Mouse (Mus musculus): Measurements from ENCODE around the gene Actl6b. TPM values are rescaled to one million over a fixed set of nuclear protein-coding genes. Genes with fewer than 3 reads are reported as not detected.

Gene Actl6b
- polyA plus RNA-seq (2012; rRNA removed): 0.15 TPM in 1 of 2 replicates, not detected in the other
- not detected in 2 replicates for polyA plus RNA-seq (2014; fragmentation: Nextera tagmentation; extraction: Ambion mirVana)

- Histone ChIP-seq H3K36me3 (replicated peaks; ENCODE audit: control insufficient read depth, insufficient read depth, low read depth) (no peaks in the 10 kb centered on the region), H3K9ac (replicated peaks) (no peak within 1 kb of the TSS), H3K9me3 (ENCODE audit: control insufficient read depth, low read length) (no peaks in the 10 kb centered on the region), H3K4me1 (replicated peaks; ENCODE audit: control insufficient read depth in 2 of 2, insufficient read depth in 2 of 2, low read length in 1 of 2) (no peaks in the 10 kb centered on the region; a peak in 1 of 4 replicates), H3K4me3 (ENCODE audit: insufficient read depth in 1 of 2, low read depth in 2 of 2, low read length in 2 of 2) (no peak within 1 kb of the TSS), H3K4me2 (ENCODE audit: low read depth) (peak within 1 kb of the TSS; percentile 23), H3K27me3 (ENCODE audit: control insufficient read depth, insufficient read depth, low read length) (peaks cover 17% of the 10 kb centered on the region), H3K27ac (no peak within 1 kb of the TSS)
- ATAC-seq (ENCODE audit: insufficient read depth) (peak; percentile 65; the same call in 1 of the 2 replicates), DNase-seq (ENCODE audit: low read depth in 3 of 3, low spot score in 3 of 3) (peak in 1 of 3 experiments; percentile 22)
- under 1% methylated on average over 37 of the region's 37 CpGs for WGBS (ENCODE audit: insufficient replicate concordance)
- TF ChIP-seq CTCF (IDR thresholded peaks at IDR 0.05; ENCODE audit: low read depth): no peak
- TF ChIP-seq EP300 (IDR thresholded peaks at IDR 0.05; ENCODE audit: low read depth): no peak
Measured at GRCm38 (mm10) chr5:137553411-137553837, at the start of gene Actl6b. Gene Actl6b, plus strand, starts transcription at chr5:137553517.

- 84% methylated on average over 6 of the region's 6 CpGs for WGBS (ENCODE audit: insufficient replicate concordance)
- no peaks in the 10 kb centered on the region for H3K27me3 ChIP-seq (ENCODE audit: control insufficient read depth, insufficient read depth, low read length)
- peaks cover 16 to 17% of the 10 kb centered on the region in 2 experiments for H3K4me1 ChIP-seq (replicated peaks; ENCODE audit: control insufficient read depth in 2 of 2, insufficient read depth in 2 of 2, low read length in 1 of 2)
- no peak overlapping the region for H3K27ac ChIP-seq
- H3K4me2 ChIP-seq (ENCODE audit: low read depth): peak overlapping the region; percentile 72; the same call in 1 of the 2 replicates
- no peak overlapping the region for H3K9ac ChIP-seq (replicated peaks)
- H3K9me3 ChIP-seq (ENCODE audit: control insufficient read depth, low read length): no peaks in the 10 kb centered on the region
- H3K4me3 ChIP-seq (ENCODE audit: insufficient read depth in 1 of 2, low read depth in 2 of 2, low read length in 2 of 2): no peak overlapping the region
- DNase-seq (ENCODE audit: low read depth in 3 of 3, low spot score in 3 of 3): no peak
- no peaks in the 10 kb centered on the region for H3K36me3 ChIP-seq (replicated peaks; ENCODE audit: control insufficient read depth, insufficient read depth, low read depth)
- no peak for TF ChIP-seq EP300 (IDR thresholded peaks at IDR 0.05; ENCODE audit: low read depth)
- TF ChIP-seq CTCF (IDR thresholded peaks at IDR 0.05; ENCODE audit: low read depth): peak; percentile 64
- no peak for ATAC-seq (ENCODE audit: insufficient read depth)
Measured at GRCm38 (mm10) chr5:137504041-137504440, 49.3 kb upstream of the Actl6b start.

GRCm38 (mm10) chr5:137510014-137510501 lies 43.3 kb upstream of the Actl6b start:
- DNase-seq (ENCODE audit: low read depth in 3 of 3, low spot score in 3 of 3) (peak in 2 of 3 experiments; percentile 37 to 40), ATAC-seq (ENCODE audit: insufficient read depth) (peak; percentile 75)
- H3K9ac ChIP-seq (replicated peaks): peak overlapping the region; percentile 93
- H3K4me3 ChIP-seq (ENCODE audit: insufficient read depth in 1 of 2, low read depth in 2 of 2, low read length in 2 of 2): peak overlapping the region; percentile 63 to 92
- peak overlapping the region; percentile 69 for H3K4me2 ChIP-seq (ENCODE audit: low read depth)
- no peaks in the 10 kb centered on the region for H3K27me3 ChIP-seq (ENCODE audit: control insufficient read depth, insufficient read depth, low read length)
- H3K27ac ChIP-seq: no peak overlapping the region; the same call in 1 of the 2 replicates
- no peak for TF ChIP-seq CTCF (IDR thresholded peaks at IDR 0.05; ENCODE audit: low read depth)
- no peaks in the 10 kb centered on the region for H3K36me3 ChIP-seq (replicated peaks; ENCODE audit: control insufficient read depth, insufficient read depth, low read depth)
- no peaks in the 10 kb centered on the region for H3K9me3 ChIP-seq (ENCODE audit: control insufficient read depth, low read length)
- 3% methylated on average over 27 of the region's 52 CpGs for WGBS (ENCODE audit: insufficient replicate concordance)
- H3K4me1 ChIP-seq (replicated peaks; ENCODE audit: control insufficient read depth in 2 of 2, insufficient read depth in 2 of 2, low read length in 1 of 2): peaks cover 6 to 7% of the 10 kb centered on the region in 2 experiments; a peak in 3 of 4 replicates

DNA sequence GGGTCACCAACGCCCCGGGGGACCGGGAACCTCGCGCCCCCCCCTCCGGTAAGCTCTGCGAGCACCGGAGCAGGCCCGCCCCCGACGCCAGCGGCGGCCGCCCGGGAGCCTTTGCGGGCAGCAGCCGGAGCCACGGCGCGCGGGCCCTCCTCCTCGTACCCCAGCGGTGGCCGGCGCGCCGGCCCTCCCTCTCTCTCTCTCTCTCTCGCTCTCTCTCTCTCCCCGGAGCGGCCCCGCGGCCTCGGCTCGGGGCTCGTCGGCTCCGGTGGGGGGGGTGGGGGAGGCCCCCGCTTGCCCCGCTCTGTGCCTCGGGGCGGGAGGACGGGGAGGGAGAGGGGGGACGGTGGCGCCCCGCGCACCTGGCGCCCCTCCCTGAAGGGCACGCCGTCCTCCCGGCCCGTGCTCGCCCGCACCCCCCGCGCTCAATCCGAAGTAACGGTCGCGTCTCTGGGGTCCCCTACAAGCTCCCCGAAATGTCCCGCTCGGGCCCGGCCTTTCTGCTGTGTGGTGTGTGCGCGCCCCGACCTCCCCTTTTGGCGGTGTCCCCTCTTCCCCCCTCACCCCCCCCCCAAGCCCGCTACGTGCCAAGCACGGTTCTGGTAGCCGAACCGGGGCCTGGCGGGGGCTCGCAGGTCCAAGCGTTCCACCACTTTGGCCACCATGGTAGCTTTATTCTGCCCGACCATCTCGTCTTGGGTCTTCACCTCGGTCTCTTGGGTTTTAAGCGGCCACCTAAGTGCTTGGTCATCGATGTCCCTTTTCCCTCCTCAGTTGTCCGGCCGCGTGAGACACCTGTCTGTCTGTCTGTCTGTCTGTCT lies 42.5 kb upstream of the Actl6b start:
- H3K9ac ChIP-seq (replicated peaks): peak overlapping the region; percentile 93
- H3K4me3 ChIP-seq (ENCODE audit: insufficient read depth in 1 of 2, low read depth in 2 of 2, low read length in 2 of 2): peak overlapping the region; percentile 63 to 92
- peaks cover 6 to 7% of the 10 kb centered on the region in 2 experiments; a peak in 3 of 4 replicates for H3K4me1 ChIP-seq (replicated peaks; ENCODE audit: control insufficient read depth in 2 of 2, insufficient read depth in 2 of 2, low read length in 1 of 2)
- WGBS (ENCODE audit: insufficient replicate concordance): under 1% methylated on average over 63 of the region's 83 CpGs
- no peaks in the 10 kb centered on the region for H3K9me3 ChIP-seq (ENCODE audit: control insufficient read depth, low read length)
- DNase-seq (ENCODE audit: low read depth in 3 of 3, low spot score in 3 of 3): no peak
- no peaks in the 10 kb centered on the region for H3K36me3 ChIP-seq (replicated peaks; ENCODE audit: control insufficient read depth, insufficient read depth, low read depth)
- H3K4me2 ChIP-seq (ENCODE audit: low read depth): peak overlapping the region; percentile 69
- TF ChIP-seq EP300 (IDR thresholded peaks at IDR 0.05; ENCODE audit: low read depth) (no peak), CTCF (IDR thresholded peaks at IDR 0.05; ENCODE audit: low read depth) (no peak)
- H3K27ac ChIP-seq: peak overlapping the region; percentile 39
- H3K27me3 ChIP-seq (ENCODE audit: control insufficient read depth, insufficient read depth, low read length): no peaks in the 10 kb centered on the region
- ATAC-seq (ENCODE audit: insufficient read depth): peak; percentile 72

- H3K27me3 ChIP-seq (ENCODE audit: control insufficient read depth, insufficient read depth, low read length): no peaks in the 10 kb centered on the region
- no peaks in the 10 kb centered on the region for H3K36me3 ChIP-seq (replicated peaks; ENCODE audit: control insufficient read depth, insufficient read depth, low read depth)
- TF ChIP-seq CTCF (IDR thresholded peaks at IDR 0.05; ENCODE audit: low read depth) (no peak), EP300 (IDR thresholded peaks at IDR 0.05; ENCODE audit: low read depth) (no peak)
- peak overlapping the region; percentile 69 for H3K4me2 ChIP-seq (ENCODE audit: low read depth)
- H3K4me3 ChIP-seq (ENCODE audit: insufficient read depth in 1 of 2, low read depth in 2 of 2, low read length in 2 of 2): peak overlapping the region in 1 of 2 experiments; percentile 92; a peak in 2 of 4 replicates
- WGBS (ENCODE audit: insufficient replicate concordance): 71% methylated on average over 3 of the region's 3 CpGs
- no peak overlapping the region for H3K27ac ChIP-seq
- no peaks in the 10 kb centered on the region for H3K9me3 ChIP-seq (ENCODE audit: control insufficient read depth, low read length)
- H3K4me1 ChIP-seq (replicated peaks; ENCODE audit: control insufficient read depth in 2 of 2, insufficient read depth in 2 of 2, low read length in 1 of 2): peaks cover 6 to 7% of the 10 kb centered on the region in 2 experiments; a peak in 3 of 4 replicates
- H3K9ac ChIP-seq (replicated peaks): peak overlapping the region; percentile 93; the same call in 1 of the 2 replicates
- ATAC-seq (ENCODE audit: insufficient read depth): no peak
- DNase-seq (ENCODE audit: low read depth in 3 of 3, low spot score in 3 of 3): no peak
Measured at GRCm38 (mm10) chr5:137511706-137512105, 41.6 kb upstream of the Actl6b start.

Data from liver, embryonic 14.5 days (tissue).